Comparison of ENCODE assay signal across 26 mouse cellular contexts in genomic region chr17:65672926-65673325, GRCm38 (mm10). TPM values are rescaled to one million over a fixed set of nuclear protein-coding genes. Genes with fewer than 3 reads are reported as not detected.
"Had no signal": no experiment of that assay in that cellular context is flagged by ENCODE, and none has a peak within 500 bp of the region (broad histone marks: within the 10 kb centered on the region; RNA-seq: fewer than 3 reads in every experiment).

No protein-coding gene starts in this region.

- H3K4me1 ChIP-seq: midbrain, embryonic 10.5 days; midbrain, embryonic 12.5 days; neural tube, embryonic 13.5 days; neural tube, embryonic 15.5 days had no signal

- H3K27me3 ChIP-seq: midbrain, embryonic 12.5 days; neural tube, embryonic 13.5 days; neural tube, embryonic 15.5 days had no signal

- DNase-seq: lung, adult 18-20 months; lung, embryonic 14.5 days; lung, postnatal 10 days; lung, postnatal 4 days; midbrain, embryonic 14.5 days; retina, postnatal 1 day; right cerebral cortex, adult 18-20 months; right cerebral cortex, postnatal 25 days; right cerebral cortex, postnatal 4 days; spleen, adult 18-20 months; thymus, adult 18-20 months; thymus, postnatal 14 days; thymus, postnatal 36 days had no signal

- H3K4me3 ChIP-seq: midbrain, embryonic 10.5 days; midbrain, embryonic 12.5 days; myocyte; neural tube, embryonic 13.5 days; neural tube, embryonic 15.5 days had no signal

- ATAC-seq: midbrain, embryonic 16.5 days had no signal

- H3K36me3 ChIP-seq: neural tube, embryonic 13.5 days; neural tube, embryonic 15.5 days had no signal

- H3K9me3 ChIP-seq: midbrain, embryonic 10.5 days; midbrain, embryonic 12.5 days; neural tube, embryonic 13.5 days; neural tube, embryonic 15.5 days had no signal

- H3K9ac ChIP-seq: lung, embryonic 14.5 days; midbrain, embryonic 12.5 days; neural tube, embryonic 13.5 days; neural tube, embryonic 15.5 days had no signal

- H3K27ac ChIP-seq: midbrain, embryonic 10.5 days; midbrain, embryonic 12.5 days; neural tube, embryonic 13.5 days; neural tube, embryonic 15.5 days had no signal

- H3K4me2 ChIP-seq: lung, embryonic 14.5 days; midbrain, embryonic 12.5 days; neural tube, embryonic 13.5 days; neural tube, embryonic 15.5 days had no signal

RNA-seq across cellular contexts. Expression of gene Txndc2, which starts 31.0 kb away (rescaled TPM):
- total RNA-seq: megakaryocyte, adult 5-6 weeks; megakaryocyte-erythroid progenitor cell, adult 5-6 weeks had no signal
- polyA plus RNA-seq: liver, embryonic 16.5 days; lung, embryonic 16.5 days; midbrain, embryonic 10.5 days; midbrain, embryonic 16.5 days; neural tube, embryonic 13.5 days; small intestine, adult 2 months; stomach, embryonic 14.5 days; stomach, embryonic 16.5 days had no signal
